30 mouse cellular contexts compared by ENCODE assay signal in the genomic region with DNA sequence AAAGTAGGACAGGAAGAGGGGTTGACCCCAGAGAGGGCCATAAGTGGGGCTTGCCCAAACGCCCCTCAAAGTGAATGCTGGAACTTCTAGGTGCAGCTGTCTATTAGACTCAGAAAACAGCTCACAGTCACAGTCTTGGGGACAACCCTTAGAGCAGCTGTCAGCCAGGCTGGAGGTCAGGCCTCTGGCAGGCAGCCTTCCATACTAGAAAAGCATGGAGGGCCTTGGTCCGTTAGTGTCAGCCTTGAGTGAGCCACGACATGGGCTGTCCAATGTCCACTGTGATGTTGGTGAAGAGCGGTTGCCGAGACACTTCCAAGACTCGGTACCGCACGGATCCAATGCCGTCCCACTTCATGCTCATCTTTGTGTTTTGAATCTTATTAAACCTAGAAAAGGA. TPM values are rescaled to one million over a fixed set of nuclear protein-coding genes. Genes with fewer than 3 reads are reported as not detected.
"Had no signal": no experiment of that assay in that cellular context is flagged by ENCODE, and none has a peak within 500 bp of the region (broad histone marks: within the 10 kb centered on the region; RNA-seq: fewer than 3 reads in every experiment).

No protein-coding gene starts in this region.

- H3K4me2 ChIP-seq: heart, embryonic 12.5 days; heart, embryonic 13.5 days; heart, embryonic 15.5 days; hindbrain, embryonic 12.5 days; hindbrain, embryonic 13.5 days; hindbrain, embryonic 14.5 days; hindbrain, embryonic 15.5 days; intestine, embryonic 15.5 days; kidney, embryonic 15.5 days had no signal

- H3K27me3 ChIP-seq: heart, embryonic 15.5 days; hindbrain, embryonic 12.5 days; hindbrain, embryonic 13.5 days; hindbrain, embryonic 15.5 days; intestine, embryonic 15.5 days; kidney, embryonic 15.5 days had no signal

- H3K4me3 ChIP-seq: heart, embryonic 12.5 days; heart, embryonic 13.5 days; heart, embryonic 15.5 days; hindbrain, embryonic 10.5 days; hindbrain, embryonic 12.5 days; hindbrain, embryonic 13.5 days; hindbrain, embryonic 15.5 days; intestine, embryonic 15.5 days; kidney, embryonic 15.5 days; layer of hippocampus, adult 2 months; left cerebral cortex, adult 2 months had no signal

- DNase-seq: heart, postnatal 10 days; heart, postnatal 14 days; heart, postnatal 36 days; heart, postnatal 4 days; kidney, adult 11 months; kidney, adult 18-20 months; kidney, adult 2 months; kidney, adult 8-10 months; kidney, adult 9 months; kidney, postnatal 10 days; kidney, postnatal 14 days; kidney, postnatal 25 days; kidney, postnatal 36 days; kidney, postnatal 4 days; layer of hippocampus, adult 9-11 months; layer of hippocampus, postnatal 36 days had no signal

RNA-seq across cellular contexts. Expression of a gene that starts 1.3 kb away (rescaled TPM):
- total RNA-seq: hematopoietic stem cell, adult 5-6 weeks had no signal
- polyA plus RNA-seq: inflammation-experienced regulatory T-cells, adult 6 months had no signal

RNA-seq across cellular contexts. Expression of a gene that starts 9.7 kb away (rescaled TPM):
- total RNA-seq: hematopoietic stem cell, adult 5-6 weeks had no signal
- polyA plus RNA-seq: inflammation-experienced regulatory T-cells, adult 6 months had no signal

RNA-seq across cellular contexts. Expression of a gene that starts 39.3 kb away (rescaled TPM):
- polyA plus RNA-seq: inflammation-experienced regulatory T-cells, adult 6 months had no signal
